Mouse (Mus musculus) limb, embryonic 13.5 days (tissue): Measurements from ENCODE around the gene Lix1. TPM values are rescaled to one million over a fixed set of nuclear protein-coding genes. Genes with fewer than 3 reads are reported as not detected.

Experiments used
- ATAC-seq: fragments of 200-750 bp; cut with Nextera tagmentation; 2 replicates; pipeline ENCODE4 v1.8.0; 2017; ENCODE audit warnings: low read depth, moderate number of reproducible peaks, moderate TSS enrichment; ENCODE audit not compliant: low FRiP score
- H3K27ac ChIP-seq: fragments of 300-500 bp; sonication (generic); 2 replicates; pipeline ENCODE4 v1.5.1; 2015; ENCODE audit warnings: inconsistent platforms, mild to moderate bottlenecking, moderate library complexity
- H3K27me3 ChIP-seq: fragments of 300-500 bp; sonication (generic); 2 replicates; pipeline ENCODE4 v1.6.1; 2015; ENCODE audit warnings: mild to moderate bottlenecking, inconsistent platforms
- H3K36me3 ChIP-seq: fragments of 300-500 bp; sonication (generic); 2 replicates; pipeline ENCODE4 v1.6.1; 2015; ENCODE audit warnings: inconsistent platforms, mild to moderate bottlenecking, moderate library complexity
- H3K4me1 ChIP-seq: fragments of 300-500 bp; sonication (generic); 2 replicates; pipeline ENCODE4 v1.6.1; 2015; ENCODE audit warnings: inconsistent platforms
- H3K4me2 ChIP-seq: fragments of 300-500 bp; sonication (generic); replicated peaks from 2 replicates; pipeline ENCODE4 v1.6.1; 2015; ENCODE audit warnings: inconsistent platforms, mild to moderate bottlenecking, moderate library complexity
- H3K4me3 ChIP-seq: fragments of 300-500 bp; sonication (generic); 2 replicates; pipeline ENCODE4 v1.5.1; 2015; ENCODE audit warnings: moderate library complexity, mild to moderate bottlenecking, inconsistent platforms
- H3K9ac ChIP-seq: fragments of 300-500 bp; sonication (generic); 2 replicates; pipeline ENCODE4 v1.6.1; 2015; ENCODE audit warnings: mild to moderate bottlenecking, inconsistent platforms
- H3K9me3 ChIP-seq: fragments of 300-500 bp; sonication (generic); 2 replicates; pipeline ENCODE4 v1.6.1; 2016; ENCODE audit warnings: inconsistent platforms
- WGBS: fragments of 180-500 bp; shearing (Covaris S2); methylation state at CpG from one replicate; pipeline ENCODE4 v1.1.7; 2015; 5-methylcytosine and 5-hydroxymethylcytosine counted together
- polyA plus RNA-seq: library from polyadenylated mRNA; unstranded; fragments of >200 nt; fragmentation: Nextera tagmentation; extraction: Ambion mirVana; gene quantifications from 2 replicates; pipeline ENCODE4 v1.2.1, GENCODE M21; 2015

Gene Lix1
- polyA plus RNA-seq, 1 experiment from 2014 or later = 17.9 TPM

- Histone ChIP-seq H3K4me3 (no peak overlapping the region), H3K9me3 (no peaks in the 10 kb centered on the region), H3K9ac (no peak overlapping the region), H3K27me3 (no peaks in the 10 kb centered on the region), H3K36me3 (no peaks in the 10 kb centered on the region), H3K27ac (no peak overlapping the region), H3K4me1 (0 out of 2 replicates have a peak, but pooled peaks cover 5% of the 10 kb centered on the region), H3K4me2 (no peak overlapping the region)
- ATAC-seq = no peak
- 45% methylated on average over 4 of the region's 4 CpGs for WGBS
These were observed 22.3 kb downstream of the Lix1 start for GRCm38 (mm10) chr17:17424609-17425307.

- Histone ChIP-seq H3K27ac (no peak overlapping the region), H3K4me3 (no peak overlapping the region), H3K9ac (no peak overlapping the region), H3K4me2 (no peak overlapping the region), H3K36me3 (no peaks in the 10 kb centered on the region), H3K4me1 (0 out of 2 replicates have a peak, but pooled peaks cover 5% of the 10 kb centered on the region), H3K27me3 (no peaks in the 10 kb centered on the region), H3K9me3 (no peaks in the 10 kb centered on the region)
- ATAC-seq = no peak
- 75% methylated on average over 4 of the region's 4 CpGs for WGBS
These were observed 22.9 kb downstream of the Lix1 start for GRCm38 (mm10) chr17:17425308-17425813.

- Histone ChIP-seq H3K9me3 (no peaks in the 10 kb centered on the region), H3K4me3 (no peak overlapping the region), H3K27ac (no peak overlapping the region), H3K36me3 (no peaks in the 10 kb centered on the region), H3K4me2 (no peak overlapping the region), H3K4me1 (0 out of 2 replicates have a peak, but pooled peaks cover 5% of the 10 kb centered on the region), H3K9ac (no peak overlapping the region), H3K27me3 (no peaks in the 10 kb centered on the region)
- 11% methylated on average over 3 of the region's 3 CpGs for WGBS
- no peak for ATAC-seq
These were observed 23.4 kb downstream of the Lix1 start for GRCm38 (mm10) chr17:17425906-17426305.

- H3K27me3 ChIP-seq = no peaks in the 10 kb centered on the region
- no peaks in the 10 kb centered on the region for H3K36me3 ChIP-seq
- H3K9ac ChIP-seq = no peak overlapping the region
- 0 out of 2 replicates have a peak, but pooled peaks cover 5% of the 10 kb centered on the region for H3K4me1 ChIP-seq
- H3K4me2 ChIP-seq = no peak overlapping the region
- no peak overlapping the region for H3K27ac ChIP-seq
- no peak overlapping the region for H3K4me3 ChIP-seq
- no peaks in the 10 kb centered on the region for H3K9me3 ChIP-seq
- 54% methylated on average over 2 of the region's 2 CpGs for WGBS
- ATAC-seq = no peak
These were observed 26.4 kb downstream of the Lix1 start for GRCm38 (mm10) chr17:17428888-17429287.

GRCm38 (mm10) chr17:17433679-17434078 is 31.2 kb downstream of the Lix1 start:
- WGBS = 89% methylated on average over 4 of the region's 4 CpGs

GRCm38 (mm10) chr17:17438576-17439191 is 36.2 kb downstream of the Lix1 start:
- Histone ChIP-seq H3K27ac (peak overlapping the region; percentile 52; the same call in 1 of the 2 replicates), H3K4me1 (peaks cover 35% of the 10 kb centered on the region), H3K36me3 (no peaks in the 10 kb centered on the region), H3K9ac (no peak overlapping the region), H3K4me2 (no peak overlapping the region), H3K4me3 (no peak overlapping the region), H3K9me3 (no peaks in the 10 kb centered on the region), H3K27me3 (no peaks in the 10 kb centered on the region)
- peak; percentile 87 for ATAC-seq

More at GRCm38 (mm10) chr17:17433679-17434078, 31.2 kb downstream of the Lix1 start:
- Histone ChIP-seq H3K4me1 (peaks cover 8% of the 10 kb centered on the region), H3K4me2 (no peak overlapping the region), H3K27me3 (no peaks in the 10 kb centered on the region), H3K9ac (no peak overlapping the region), H3K36me3 (no peaks in the 10 kb centered on the region), H3K9me3 (no peaks in the 10 kb centered on the region), H3K4me3 (no peak overlapping the region), H3K27ac (no peak overlapping the region)
- no peak for ATAC-seq

GRCm38 (mm10) chr17:17441876-17442498 is 39.5 kb downstream of the Lix1 start:
- H3K9ac ChIP-seq = no peak overlapping the region
- peaks cover 37% of the 10 kb centered on the region for H3K4me1 ChIP-seq
- H3K27me3 ChIP-seq = no peaks in the 10 kb centered on the region
- WGBS = 11% methylated on average over 4 of the region's 4 CpGs
- no peak overlapping the region for H3K4me3 ChIP-seq
- H3K4me2 ChIP-seq = no peak overlapping the region
- no peak for ATAC-seq
- no peaks in the 10 kb centered on the region for H3K9me3 ChIP-seq
- peak overlapping the region; percentile 39; the same call in 1 of the 2 replicates for H3K27ac ChIP-seq
- H3K36me3 ChIP-seq = no peaks in the 10 kb centered on the region

GRCm38 (mm10) chr17:17444297-17444886 is 41.9 kb downstream of the Lix1 start:
- no peak overlapping the region for H3K27ac ChIP-seq
- H3K9me3 ChIP-seq = no peaks in the 10 kb centered on the region
- H3K9ac ChIP-seq = no peak overlapping the region
- ATAC-seq = no peak
- no peaks in the 10 kb centered on the region for H3K36me3 ChIP-seq
- no peak overlapping the region for H3K4me3 ChIP-seq
- WGBS = 84% methylated on average over 3 of the region's 3 CpGs
- H3K4me2 ChIP-seq = no peak overlapping the region
- H3K27me3 ChIP-seq = no peaks in the 10 kb centered on the region
- H3K4me1 ChIP-seq = peaks cover 41% of the 10 kb centered on the region

- no peak overlapping the region for H3K4me3 ChIP-seq
- H3K9me3 ChIP-seq = no peaks in the 10 kb centered on the region
- H3K36me3 ChIP-seq = no peaks in the 10 kb centered on the region
- H3K27ac ChIP-seq = no peak overlapping the region
- H3K4me2 ChIP-seq = no peak overlapping the region
- ATAC-seq = no peak
- no peak overlapping the region for H3K9ac ChIP-seq
- no peaks in the 10 kb centered on the region for H3K27me3 ChIP-seq
- H3K4me1 ChIP-seq = peaks cover 33% of the 10 kb centered on the region
- WGBS = 92% methylated on average over 3 of the region's 3 CpGs
These were observed 44.2 kb downstream of the Lix1 start for GRCm38 (mm10) chr17:17446683-17447082.

GRCm38 (mm10) chr17:17447821-17448220 is 45.3 kb downstream of the Lix1 start:
- Histone ChIP-seq H3K4me1 (peaks cover 26% of the 10 kb centered on the region), H3K36me3 (no peaks in the 10 kb centered on the region), H3K4me3 (no peak overlapping the region), H3K9ac (no peak overlapping the region), H3K4me2 (no peak overlapping the region), H3K27ac (no peak overlapping the region; the same call in 1 of the 2 replicates), H3K27me3 (no peaks in the 10 kb centered on the region), H3K9me3 (no peaks in the 10 kb centered on the region)
- ATAC-seq = no peak
- WGBS = 57% methylated on average over 5 of the region's 5 CpGs

- peak overlapping the region; percentile 38 for H3K4me3 ChIP-seq
- peak overlapping the region; percentile 49; the same call in 1 of the 2 replicates for H3K27ac ChIP-seq
- H3K9ac ChIP-seq = peak overlapping the region; percentile 62
- WGBS = 5% methylated on average over 17 of the region's 17 CpGs
- peak; percentile 85 for ATAC-seq
- no peaks in the 10 kb centered on the region for H3K27me3 ChIP-seq
- no peaks in the 10 kb centered on the region for H3K36me3 ChIP-seq
- peak overlapping the region; percentile 63 for H3K4me2 ChIP-seq
- H3K4me1 ChIP-seq = peaks cover 23% of the 10 kb centered on the region
- H3K9me3 ChIP-seq = no peaks in the 10 kb centered on the region
These were observed 46.4 kb downstream of the Lix1 start for GRCm38 (mm10) chr17:17448737-17449440.
